Mouse (Mus musculus) MEL (cell line): ENCODE measurements around the gene Mpzl3.

Source experiments
- CHD1 ChIP-seq: IDR thresholded peaks from 2 replicates; pipeline ENCODE4 v1.6.1; 2012; ENCODE audit warnings: low read depth, mild to moderate bottlenecking, inconsistent platforms, low read length, improper control_type of control experiment
- CTCF ChIP-seq, 3 experiments: IDR thresholded peaks in 2 of 3; conservative IDR thresholded peaks in 1 of 3; 2 replicates each; pipeline ENCODE4 v1.5.1; 2011 to 2012; ENCODE audit warnings: low read length in 3 of 3, low read depth in 2 of 3, mild to moderate bottlenecking in 2 of 3, improper control_type of control experiment in 1 of 3, inconsistent platforms in 1 of 3, mixed read lengths in 1 of 3, moderate library complexity in 1 of 3; ENCODE audit not compliant: control insufficient read depth in 1 of 3, insufficient read depth in 1 of 3, poor library complexity in 1 of 3, severe bottlenecking in 1 of 3
- E2F4 ChIP-seq: IDR thresholded peaks from 2 replicates; pipeline ENCODE4 v1.6.1; 2011; ENCODE audit warnings: low read depth, low read length, improper control_type of control experiment, borderline replicate concordance
- EP300 ChIP-seq, 2 experiments: IDR thresholded peaks; 2 replicates each; pipeline ENCODE4 v1.6.1; 2011; ENCODE audit warnings: improper control_type of control experiment in 2 of 2, low read length in 2 of 2, low read depth in 1 of 2, mild to moderate bottlenecking in 1 of 2
- MAFK ChIP-seq: IDR thresholded peaks from 2 replicates; pipeline ENCODE4 v1.6.1; 2011; ENCODE audit warnings: low read depth, mild to moderate bottlenecking, low read length, improper control_type of control experiment, borderline replicate concordance
- MXI1 ChIP-seq: IDR thresholded peaks from 2 replicates; pipeline ENCODE4 v1.6.1; 2011; ENCODE audit warnings: mild to moderate bottlenecking, low read depth, low read length, improper control_type of control experiment
- POLR2A ChIP-seq, 2 experiments: IDR thresholded peaks; 2 replicates each; pipeline ENCODE4 v1.6.1; 2011 to 2012; ENCODE audit warnings: low read length in 2 of 2, mild to moderate bottlenecking in 2 of 2, control low read depth in 1 of 2, improper control_type of control experiment in 1 of 2, low read depth in 1 of 2, moderate library complexity in 1 of 2; ENCODE audit not compliant: control insufficient read depth in 1 of 2, insufficient read depth in 1 of 2, poor library complexity in 1 of 2
- POLR2AphosphoS5 ChIP-seq: IDR thresholded peaks from 2 replicates; pipeline ENCODE4 v1.6.1; 2012; ENCODE audit warnings: low read depth, borderline replicate concordance, mild to moderate bottlenecking, inconsistent platforms, low read length, moderate library complexity, mixed read lengths
- RAD21 ChIP-seq: IDR thresholded peaks from 2 replicates; pipeline ENCODE4 v1.6.1; 2011; ENCODE audit warnings: mild to moderate bottlenecking, low read depth, low read length, improper control_type of control experiment
- SIN3A ChIP-seq: IDR thresholded peaks from 2 replicates; pipeline ENCODE4 v1.6.1; 2012; ENCODE audit warnings: low read length, improper control_type of control experiment, inconsistent platforms
- TBP ChIP-seq: IDR thresholded peaks from 2 replicates; pipeline ENCODE4 v1.8.0; 2011; ENCODE audit warnings: low read depth, low read length, improper control_type of control experiment
- UBTF ChIP-seq: IDR thresholded peaks from 2 replicates; pipeline ENCODE4 v1.6.1; 2012; ENCODE audit warnings: low read depth, mild to moderate bottlenecking, inconsistent platforms, low read length, improper control_type of control experiment, moderate library complexity, borderline replicate concordance; ENCODE audit not compliant: insufficient read depth

GRCm38 (mm10) chr9:45117741-45118431 lies 62.9 kb downstream of the Mpzl3 start, which contains the start of gene Scn2b:
- TF ChIP-seq CTCF (IDR thresholded peaks at IDR 0.05 in 2 of 3, conservative IDR thresholded peaks at IDR 0.05 in 1 of 3; ENCODE audit: control insufficient read depth in 1 of 3, insufficient read depth in 1 of 3, low read depth in 2 of 3, low read length in 3 of 3, poor library complexity in 1 of 3, severe bottlenecking in 1 of 3) (no peak), UBTF (no peak), MAFK (no peak), E2F4 (no peak), POLR2A (IDR thresholded peaks at IDR 0.05; ENCODE audit: control insufficient read depth in 1 of 2, insufficient read depth in 1 of 2, low read depth in 1 of 2, low read length in 2 of 2, poor library complexity in 1 of 2) (no peak), TBP (no peak), SIN3A (no peak), MXI1 (no peak), POLR2AphosphoS5 (no peak), EP300 (IDR thresholded peaks at IDR 0.05; ENCODE audit: low read depth in 1 of 2, low read length in 2 of 2) (no peak), RAD21 (no peak), CHD1 (no peak)
